Mouse (Mus musculus) adrenal gland, postnatal 4 days (tissue): ENCODE results near the gene Apob. TPM values are rescaled to one million over a fixed set of nuclear protein-coding genes. Genes with fewer than 3 reads are reported as not detected.
"Not testable (repeated sequence)": the region's sequence is repeated elsewhere in the genome, so short reads cannot be mapped to it uniquely, and the experiment has no call there.

ENCODE experiments used
- DNase-seq, 2 experiments: peaks; one replicate each; pipeline ENCODE4 v3.0.0; 2021 to 2022; ENCODE audit warnings: low spot score in 2 of 2, mixed read lengths in 2 of 2
- long read RNA-seq, 2 experiments: library from polyadenylated mRNA; stranded (forward); transcript quantifications; one replicate each; pipeline ENCODE4 v2.0.0; 2021
- total RNA-seq, 2 experiments: library from RNA; stranded (reverse); gene quantifications; 2 replicates each; pipeline ENCODE4 v1.2.3; 2021

The Apob gene
- total RNA-seq, result 100 to 1,000 TPM in 1 of 2 experiments, 1 to 10 TPM in 1; 8.0 to 208 TPM
- long read RNA-seq, experiment 1, partial matches to known transcripts, result 1 of 1 reads
- long read RNA-seq, experiment 1, other reads (novel, unspliced or antisense), result 0 of 1 reads
- long read RNA-seq, experiment 2, result 0 reads

GRCm38 (mm10) chr12:7977466-7978189 lies at the start of gene Apob:
Gene Apob (plus strand): TSS chr12:7977648.
- no peak for DNase-seq

GRCm38 (mm10) chr12:7932405-7932920 lies 45.0 kb upstream of the Apob start:
- DNase-seq, result no peak

- DNase-seq, result no peak
Observed at GRCm38 (mm10) chr12:7950098-7950745, 27.2 kb upstream of the Apob start.

GRCm38 (mm10) chr12:7958851-7959250 lies 18.6 kb upstream of the Apob start:
- no peak for DNase-seq

GRCm38 (mm10) chr12:7959310-7959918 lies 18.0 kb upstream of the Apob start:
- DNase-seq, result no peak

- DNase-seq, result no peak
Observed at GRCm38 (mm10) chr12:7962314-7962927, 15.0 kb upstream of the Apob start.

- DNase-seq, result no peak
Observed at GRCm38 (mm10) chr12:7967221-7967620, 10.2 kb upstream of the Apob start.

GRCm38 (mm10) chr12:7970301-7970700 lies 7.1 kb upstream of the Apob start:
- no peak for DNase-seq

GRCm38 (mm10) chr12:7970817-7971216 lies 6.6 kb upstream of the Apob start:
- no peak for DNase-seq

- no peak for DNase-seq
Observed at GRCm38 (mm10) chr12:7971736-7972135, 5.7 kb upstream of the Apob start.

GRCm38 (mm10) chr12:7973773-7974322 lies 3.6 kb upstream of the Apob start:
- DNase-seq, result no peak

- DNase-seq, result peak; percentile 13 to 31
Observed at GRCm38 (mm10) chr12:7978190-7978884, 889 bp downstream of the Apob start.

- DNase-seq, result no peak
Observed at GRCm38 (mm10) chr12:7984411-7984810, 7.0 kb downstream of the Apob start.

- peak in 1 of 2 experiments; percentile 15 for DNase-seq
Observed at GRCm38 (mm10) chr12:7990804-7991203, 13.4 kb downstream of the Apob start.

GRCm38 (mm10) chr12:7991570-7991969 lies 14.1 kb downstream of the Apob start:
- DNase-seq, result no peak

GRCm38 (mm10) chr12:8020931-8021330 lies 43.5 kb downstream of the Apob start:
- no peak for DNase-seq

- no peak for DNase-seq
Observed at GRCm38 (mm10) chr12:8029520-8029919, 52.1 kb downstream of the Apob start.

GRCm38 (mm10) chr12:8030057-8030456 lies 52.6 kb downstream of the Apob start:
- DNase-seq, result no peak

GRCm38 (mm10) chr12:8031169-8031568 lies 53.7 kb downstream of the Apob start:
- not testable (repeated sequence) for DNase-seq

- no peak for DNase-seq
Observed at GRCm38 (mm10) chr12:8031595-8032358, 54.3 kb downstream of the Apob start.
